Mouse (Mus musculus) ES-Bruce4 (cell line): ENCODE data around the gene Gm48551. TPM values are rescaled to one million over a fixed set of nuclear protein-coding genes. Genes with fewer than 3 reads are reported as not detected.
A peak's percentile ranks its signal among the peaks of the same experiment; 100 is the strongest.

Experiments
- H3K27ac ChIP-seq: 2 replicates; pipeline ENCODE4 v1.5.1; 2012; ENCODE audit warnings: low read length, inconsistent platforms; ENCODE audit not compliant: insufficient read depth
- H3K27me3 ChIP-seq: 2 replicates; pipeline ENCODE4 v1.6.1; 2012; ENCODE audit warnings: mild to moderate bottlenecking, low read length, inconsistent platforms; ENCODE audit not compliant: control insufficient read depth, poor library complexity, insufficient read depth, severe bottlenecking
- H3K36me3 ChIP-seq: 2 replicates; pipeline ENCODE4 v1.6.1; 2012; ENCODE audit warnings: inconsistent platforms, mild to moderate bottlenecking, low read length, moderate library complexity; ENCODE audit not compliant: control insufficient read depth, poor library complexity, insufficient read depth, severe bottlenecking
- H3K4me1 ChIP-seq: one replicate; pipeline ENCODE4 v1.8.1; 2011; ENCODE audit warnings: low read length; ENCODE audit not compliant: control insufficient read depth, insufficient read depth
- H3K4me3 ChIP-seq: 2 replicates; pipeline ENCODE4 v1.5.1; 2011; ENCODE audit warnings: low read depth, mild to moderate bottlenecking, low read length
- H3K9ac ChIP-seq: 2 replicates; pipeline ENCODE4 v1.6.1; 2012; ENCODE audit warnings: low read depth, mild to moderate bottlenecking, inconsistent platforms; ENCODE audit not compliant: poor library complexity, severe bottlenecking
- H3K9me3 ChIP-seq: replicated peaks from 2 replicates; pipeline ENCODE4 v1.6.1; 2012; ENCODE audit warnings: mild to moderate bottlenecking, low read length, inconsistent platforms; ENCODE audit not compliant: control insufficient read depth, poor library complexity, insufficient read depth, severe bottlenecking
- CTCF ChIP-seq: IDR thresholded peaks from one replicate; pipeline ENCODE4 v1.8.1; 2011; ENCODE audit warnings: low read depth, low read length
- EP300 ChIP-seq: IDR thresholded peaks from 2 replicates; pipeline ENCODE4 v1.6.1; 2011; ENCODE audit warnings: low read depth, low read length; ENCODE audit not compliant: insufficient read depth
- POLR2A ChIP-seq: IDR thresholded peaks from one replicate; pipeline ENCODE4 v1.8.1; 2011; ENCODE audit warnings: low read length; ENCODE audit not compliant: insufficient read depth
- polyA plus RNA-seq: library from polyadenylated mRNA; stranded (reverse); fragments of >200 nt; gene quantifications from 2 replicates; pipeline ENCODE4 v1.2.4, GENCODE M21; 2011; ENCODE audit warnings: low read depth; ENCODE audit not compliant: missing spikeins, insufficient read depth, insufficient read length

Gm48551 gene
- polyA plus RNA-seq, 1 experiment = 1.5 TPM

DNA sequence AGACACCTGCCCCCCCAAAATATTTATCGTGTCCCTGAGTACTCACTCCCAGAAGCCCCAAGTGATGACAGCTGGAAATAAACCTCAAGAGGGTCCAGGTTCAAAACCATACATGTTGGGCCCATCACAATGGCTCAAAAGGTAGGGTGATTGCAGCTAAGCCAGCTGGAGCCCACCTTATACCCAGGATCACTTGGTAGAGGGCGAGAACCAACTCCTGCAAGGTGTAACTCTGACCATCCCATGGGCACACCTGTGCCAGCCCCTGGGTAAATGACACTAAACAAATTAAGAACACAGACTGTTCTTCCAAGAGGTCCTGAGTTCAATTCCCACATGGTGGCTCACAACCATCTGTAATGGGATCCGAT lies 5.1 kb upstream of the Gm48551 start:
- Histone ChIP-seq H3K4me1 (no peaks in the 10 kb centered on the region), H3K4me3 (peak overlapping the region; percentile 81), H3K36me3 (no peaks in the 10 kb centered on the region), H3K9me3 (no peaks in the 10 kb centered on the region), H3K9ac (peak overlapping the region; percentile 74), H3K27ac (peak overlapping the region; percentile 58), H3K27me3 (no peaks in the 10 kb centered on the region)
- TF ChIP-seq POLR2A (no peak), CTCF (no peak), EP300 (no peak)

DNA sequence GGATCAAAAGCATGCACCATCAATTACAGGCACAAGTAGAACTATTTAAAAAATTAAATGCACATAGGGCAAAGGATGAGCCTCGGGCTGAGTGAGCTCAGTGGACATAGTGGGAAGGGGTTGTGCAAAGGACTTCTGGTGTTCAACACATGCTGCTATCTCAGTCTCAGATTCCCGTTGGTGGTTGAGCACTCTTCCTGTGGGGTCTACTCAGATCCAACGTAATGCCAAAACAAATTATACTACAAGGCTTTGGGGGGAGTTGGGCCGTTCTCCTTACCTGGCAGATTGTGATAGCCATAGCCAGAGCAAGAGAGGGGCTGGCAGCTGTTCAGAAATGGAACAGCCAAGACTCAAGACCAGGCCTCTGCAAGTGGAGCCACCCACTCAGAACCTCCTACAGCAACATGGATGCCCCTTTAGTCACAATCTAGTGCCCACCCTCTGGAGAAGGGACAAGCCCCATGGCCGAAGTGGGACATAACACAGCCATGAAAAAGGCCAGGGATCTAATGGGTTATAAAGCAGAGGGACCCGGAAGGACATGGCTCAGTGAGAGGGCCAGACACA lies 4.4 kb upstream of the Gm48551 start:
- Histone ChIP-seq H3K4me3 (no peak overlapping the region), H3K27ac (no peak overlapping the region), H3K9me3 (no peaks in the 10 kb centered on the region), H3K9ac (no peak overlapping the region), H3K27me3 (no peaks in the 10 kb centered on the region), H3K4me1 (no peaks in the 10 kb centered on the region), H3K36me3 (no peaks in the 10 kb centered on the region)
- no peak for TF ChIP-seq POLR2A
- no peak for TF ChIP-seq EP300
- TF ChIP-seq CTCF = no peak

DNA sequence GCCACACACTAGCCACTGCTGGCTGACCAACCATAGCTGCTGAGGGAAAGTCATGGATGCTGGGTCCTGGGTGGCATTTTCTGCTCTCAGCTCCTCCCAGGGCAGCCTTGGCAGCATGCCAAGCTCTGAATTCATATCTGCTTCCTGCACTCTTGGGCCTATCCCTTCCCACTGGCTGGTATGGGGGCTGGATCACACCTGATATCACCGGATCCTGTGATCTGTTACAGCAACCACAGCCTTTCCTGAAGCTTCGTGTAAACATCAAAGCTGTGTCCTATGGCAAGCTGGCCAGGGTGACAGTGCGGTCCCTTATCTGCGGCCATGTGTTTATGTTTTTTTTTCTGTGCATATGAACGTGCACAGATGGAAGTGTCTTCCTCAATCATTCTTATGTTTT lies 2.2 kb upstream of the Gm48551 start:
- peaks cover 7% of the 10 kb centered on the region for H3K36me3 ChIP-seq
- H3K27ac ChIP-seq = no peak overlapping the region
- H3K9ac ChIP-seq = no peak overlapping the region
- H3K27me3 ChIP-seq = no peaks in the 10 kb centered on the region
- H3K4me1 ChIP-seq = no peaks in the 10 kb centered on the region
- no peaks in the 10 kb centered on the region for H3K9me3 ChIP-seq
- H3K4me3 ChIP-seq = no peak overlapping the region
- no peak for TF ChIP-seq CTCF
- TF ChIP-seq POLR2A = no peak
- TF ChIP-seq EP300 = no peak

DNA sequence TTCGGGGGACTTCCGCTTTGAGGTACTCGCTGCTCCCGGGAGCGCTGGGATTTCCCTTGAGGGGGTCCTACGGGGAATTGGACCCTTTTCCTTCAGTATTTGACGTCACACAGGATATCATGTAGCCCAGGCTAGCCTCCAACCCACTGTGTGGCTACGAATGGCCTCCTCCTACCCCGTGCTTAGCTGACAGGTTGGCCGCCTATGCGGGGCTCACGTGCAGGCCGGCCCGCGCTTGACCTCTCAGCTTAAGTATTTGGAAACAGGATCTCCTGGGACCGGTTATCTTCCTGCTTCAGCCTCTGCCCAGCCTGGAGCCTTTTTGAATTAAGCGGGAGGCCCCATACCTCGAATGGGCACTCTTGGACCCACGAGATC lies 328 bp downstream of the Gm48551 start:
- peak overlapping the region; percentile 78 for H3K9ac ChIP-seq
- H3K27ac ChIP-seq = peak overlapping the region; percentile 24
- no peaks in the 10 kb centered on the region for H3K27me3 ChIP-seq
- peaks cover 12% of the 10 kb centered on the region for H3K36me3 ChIP-seq
- peak overlapping the region; percentile 85 for H3K4me3 ChIP-seq
- TF ChIP-seq POLR2A (no peak), EP300 (no peak), CTCF (no peak)
- H3K4me1 ChIP-seq = no peaks in the 10 kb centered on the region
- no peaks in the 10 kb centered on the region for H3K9me3 ChIP-seq

DNA sequence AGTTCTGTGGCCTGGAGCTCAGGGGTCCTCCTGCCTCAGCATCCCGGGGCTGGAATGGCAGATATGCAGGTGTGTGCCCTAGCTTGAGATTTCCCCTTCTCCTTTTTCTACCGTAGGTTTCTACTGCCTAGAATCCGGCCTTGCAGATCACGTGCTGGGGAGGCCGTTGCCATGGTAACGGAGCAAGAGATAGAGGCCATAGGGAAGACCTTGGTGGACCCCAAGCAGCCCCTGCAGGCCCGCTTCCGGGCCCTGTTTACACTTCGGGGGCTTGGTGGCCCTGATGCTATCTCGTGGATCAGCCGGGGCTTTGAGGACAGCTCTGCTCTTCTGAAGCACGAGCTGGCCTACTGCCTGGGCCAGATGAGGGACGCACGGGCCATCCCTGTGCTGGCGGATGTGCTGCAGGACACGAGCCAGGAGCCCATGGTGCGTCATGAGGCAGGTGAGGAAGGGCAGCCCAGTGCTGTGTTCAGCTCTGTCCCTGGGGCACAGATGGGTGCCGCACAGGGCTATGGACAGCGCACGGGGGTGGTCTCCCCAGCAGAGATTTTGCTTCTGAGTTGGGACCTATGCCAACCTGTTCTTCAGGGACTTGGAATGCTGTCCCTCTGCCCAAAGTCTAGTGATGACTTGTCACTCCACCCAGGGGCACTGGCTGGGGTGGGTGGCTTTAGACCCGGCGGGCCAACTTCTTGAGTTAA lies 1.5 kb downstream of the Gm48551 start:
- Histone ChIP-seq H3K9ac (peak overlapping the region; percentile 78; the same call in 1 of the 2 replicates), H3K27me3 (no peaks in the 10 kb centered on the region), H3K9me3 (no peaks in the 10 kb centered on the region), H3K27ac (no peak overlapping the region), H3K4me1 (no peaks in the 10 kb centered on the region), H3K36me3 (peaks cover 12% of the 10 kb centered on the region), H3K4me3 (peak overlapping the region; percentile 85)
- TF ChIP-seq POLR2A (no peak), CTCF (no peak), EP300 (no peak)

DNA sequence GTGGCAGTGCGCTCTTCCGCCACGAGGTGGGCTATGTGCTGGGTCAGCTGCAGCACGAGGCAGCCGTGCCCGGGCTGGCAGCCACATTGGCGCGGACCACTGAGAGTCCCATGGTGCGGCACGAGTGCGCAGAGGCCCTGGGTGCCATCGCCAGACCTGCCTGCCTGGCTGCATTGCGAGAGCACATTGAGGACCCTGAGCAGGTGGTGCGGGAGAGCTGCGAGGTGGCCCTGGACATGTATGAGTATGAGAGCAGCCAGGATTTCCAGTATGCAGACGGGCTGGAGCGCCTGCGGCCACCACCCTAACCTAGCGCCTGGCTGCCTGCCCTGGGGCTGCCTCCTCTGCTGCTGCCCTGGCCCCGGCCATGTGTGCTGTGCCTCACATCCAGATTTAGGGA lies 3.5 kb downstream of the Gm48551 start:
- no peak overlapping the region for H3K4me3 ChIP-seq
- H3K27ac ChIP-seq = no peak overlapping the region
- no peaks in the 10 kb centered on the region for H3K9me3 ChIP-seq
- no peaks in the 10 kb centered on the region for H3K27me3 ChIP-seq
- H3K36me3 ChIP-seq = peaks cover 12% of the 10 kb centered on the region
- no peak overlapping the region for H3K9ac ChIP-seq
- TF ChIP-seq POLR2A (no peak), CTCF (no peak), EP300 (no peak)
- H3K4me1 ChIP-seq = no peaks in the 10 kb centered on the region
